Mouse (Mus musculus): ENCODE measurements around the gene Nrxn3.

Nrxn3 gene

GRCm38 (mm10) chr12:88944967-88945366 is 222.3 kb downstream of the Nrxn3 start:
- no peak for DNase-seq

DNA sequence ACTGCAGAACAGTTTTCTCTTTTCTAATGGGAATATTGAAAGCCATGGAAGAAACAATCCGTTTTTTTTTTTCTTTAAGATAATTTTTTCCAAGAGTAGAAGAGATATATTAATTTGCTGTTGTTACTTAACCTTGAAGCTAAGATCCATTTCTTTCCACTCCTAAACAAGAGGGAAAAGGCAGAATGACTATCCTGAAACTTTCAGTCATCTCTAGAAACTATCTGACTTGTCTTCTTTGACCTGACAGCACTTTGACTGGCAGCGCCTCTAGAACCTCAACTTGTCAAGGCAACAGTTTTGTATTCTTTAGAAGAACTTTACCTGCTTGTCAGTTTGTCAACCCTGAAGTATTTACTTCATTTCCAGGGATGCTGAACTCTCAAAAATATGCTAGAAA is 227.2 kb downstream of the Nrxn3 start:
- DNase-seq = no peak

GRCm38 (mm10) chr12:88952937-88953600 is 230.4 kb downstream of the Nrxn3 start:
- DNase-seq = no peak

DNA sequence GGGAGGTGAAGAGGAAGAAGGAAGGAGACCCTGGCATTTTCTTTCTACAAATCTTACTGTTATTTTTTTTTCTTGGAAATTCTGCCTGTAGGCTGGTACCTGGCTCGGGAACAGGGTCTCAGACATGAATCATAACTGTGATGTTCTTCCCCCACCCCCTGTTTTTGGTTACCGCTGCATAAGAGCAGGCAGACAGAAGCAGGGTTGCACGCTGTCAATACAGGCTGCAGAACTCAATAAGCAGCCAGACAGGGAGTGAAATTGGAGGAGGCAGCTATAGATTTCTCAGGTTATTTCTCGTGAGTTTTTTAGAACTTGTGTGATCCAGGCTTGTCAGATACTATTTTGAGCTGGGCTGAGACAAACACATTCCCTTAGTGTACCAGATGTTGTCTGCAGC is 231.1 kb downstream of the Nrxn3 start:
- no peak for DNase-seq

DNA sequence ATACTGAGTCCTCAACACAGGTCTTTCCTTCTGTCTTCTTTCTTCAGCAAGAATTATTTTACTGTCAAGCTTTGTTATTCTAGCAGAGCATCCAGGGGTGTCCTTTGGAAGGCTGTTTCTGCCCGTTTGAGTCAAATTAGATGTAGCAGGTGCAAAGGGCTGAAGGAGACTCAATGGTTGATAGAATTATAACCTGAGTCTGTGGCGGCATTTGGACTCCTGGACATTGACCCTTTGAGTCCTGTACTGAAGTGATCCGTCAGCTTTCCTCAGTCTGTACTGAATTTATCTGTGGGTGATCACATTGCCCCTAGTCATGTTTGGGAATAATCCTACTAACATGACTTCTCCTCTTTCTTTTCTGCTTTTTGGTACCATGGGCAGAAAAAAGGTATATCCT is 234.8 kb downstream of the Nrxn3 start:
- no peak for DNase-seq

DNA sequence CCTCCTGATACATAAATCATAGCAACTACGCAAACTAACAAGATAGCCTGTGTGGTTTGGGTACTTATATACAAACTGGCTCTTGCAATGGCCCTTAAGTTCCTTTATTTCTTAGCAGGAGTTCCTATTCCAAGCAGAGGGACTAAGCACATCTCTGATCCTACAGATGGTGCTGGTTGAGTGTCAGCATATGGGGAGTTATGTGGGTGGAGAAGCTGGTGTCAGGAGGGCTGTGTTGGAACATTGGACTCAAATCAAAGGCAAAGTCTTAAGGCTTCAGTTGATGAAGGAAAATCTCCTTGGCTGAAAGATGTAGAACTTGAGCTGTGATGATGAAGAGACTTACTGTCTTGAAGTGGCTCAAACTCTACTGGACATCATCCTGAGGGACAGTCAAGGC is 238.1 kb downstream of the Nrxn3 start:
- no peak for DNase-seq

DNA sequence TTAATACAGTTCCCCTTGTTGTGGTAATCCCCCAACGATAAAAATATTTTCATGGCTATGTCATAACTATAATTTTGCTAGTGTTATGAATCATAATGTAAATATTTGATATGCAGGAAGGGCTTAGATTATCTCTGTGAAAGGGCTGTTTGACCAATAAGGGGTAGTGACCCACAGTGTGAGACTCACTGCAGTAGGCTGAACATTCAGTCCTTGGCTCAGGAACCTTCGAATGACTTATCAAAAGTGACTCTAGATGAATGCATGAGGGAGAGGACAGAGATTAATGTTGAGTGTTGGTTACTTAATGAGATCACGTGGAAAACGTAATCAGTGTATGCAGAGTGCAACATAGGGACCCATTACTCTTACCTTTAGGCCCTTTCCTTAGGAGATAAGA is 243.7 kb downstream of the Nrxn3 start:
- DNase-seq = no peak

DNA sequence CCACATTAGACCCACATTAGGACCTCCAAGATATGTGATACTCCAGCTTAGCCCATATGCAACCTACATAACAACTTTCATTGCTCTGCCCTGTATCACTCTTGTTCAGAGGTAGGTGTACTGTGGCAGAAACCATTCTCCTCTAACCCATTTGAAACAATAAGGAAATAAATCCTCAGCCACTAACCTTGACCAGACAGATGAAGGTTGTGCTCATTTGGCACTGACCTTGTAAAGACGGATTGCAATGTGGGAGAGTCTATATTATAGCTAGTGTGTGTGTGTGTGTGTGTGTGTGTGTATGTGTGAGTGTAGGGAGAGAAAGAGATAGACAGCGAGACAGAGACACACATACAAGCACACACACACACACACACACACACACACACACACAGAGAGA is 253.9 kb downstream of the Nrxn3 start:
- no peak for DNase-seq

- no peak for DNase-seq
Measured at GRCm38 (mm10) chr12:88983688-88984330, 261.1 kb downstream of the Nrxn3 start.

DNA sequence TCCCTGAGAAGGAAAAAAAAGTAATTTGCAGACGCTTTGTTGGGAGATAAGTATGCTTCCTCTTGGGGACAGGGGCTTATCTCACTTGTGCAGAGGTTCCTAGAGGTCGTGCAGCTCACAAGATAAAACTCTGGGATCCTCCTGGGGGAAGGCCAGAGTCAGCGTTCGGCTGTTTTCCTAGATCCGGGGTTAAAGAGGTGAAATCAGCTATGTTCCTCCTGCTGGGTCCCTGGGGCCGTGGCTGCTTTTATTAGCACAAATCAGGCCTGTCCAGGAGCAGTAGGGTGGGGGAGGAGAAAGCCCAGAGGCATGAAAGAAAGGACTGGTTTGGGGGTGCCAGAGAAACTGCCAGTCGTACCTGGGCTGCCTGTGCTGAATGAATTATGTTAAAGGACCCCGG is 261.7 kb downstream of the Nrxn3 start:
- no peak for DNase-seq

GRCm38 (mm10) chr12:88984804-88985203 is 262.1 kb downstream of the Nrxn3 start:
- DNase-seq = no peak

DNA sequence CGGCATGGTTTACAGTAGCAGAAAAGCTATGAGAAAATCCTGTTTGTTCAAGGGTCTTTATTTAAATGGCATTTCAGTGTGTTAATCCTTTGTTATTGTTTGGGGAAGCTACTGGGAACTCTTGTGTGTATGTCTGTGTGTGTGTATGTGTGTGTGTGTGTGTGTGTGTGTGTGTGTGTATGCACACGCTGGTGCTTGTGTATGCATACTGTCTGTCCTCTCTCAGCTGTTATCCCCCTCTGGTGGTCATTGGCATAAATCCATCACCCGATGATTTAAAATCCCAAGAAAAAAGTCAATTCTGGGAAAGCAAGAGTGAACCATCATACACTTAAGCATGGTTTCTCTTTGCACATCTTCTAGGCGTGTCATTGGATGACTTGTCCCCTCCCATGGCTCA is 264.4 kb downstream of the Nrxn3 start:
- DNase-seq = no peak

GRCm38 (mm10) chr12:88990753-88991152 is 268.1 kb downstream of the Nrxn3 start:
- DNase-seq = no peak

DNA sequence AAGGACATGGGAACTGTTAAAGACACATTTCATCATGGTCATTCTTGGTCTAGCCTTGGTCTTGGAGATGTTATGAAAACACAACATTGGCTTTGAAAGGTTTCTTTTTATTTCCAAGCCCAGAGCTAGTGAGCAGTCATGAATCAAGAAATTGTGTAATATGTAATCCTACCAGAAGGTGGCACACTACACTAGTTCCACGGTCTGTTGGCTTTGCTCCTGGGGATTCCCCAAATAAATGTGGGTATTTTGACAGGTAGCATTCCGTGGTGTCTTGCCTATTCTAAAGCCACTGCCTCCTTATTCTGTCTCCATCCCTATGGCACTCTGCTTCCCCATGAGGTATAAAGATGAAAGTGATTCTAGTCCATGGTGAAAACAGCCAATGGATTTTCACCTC is 269.5 kb downstream of the Nrxn3 start:
- DNase-seq = peak; percentile 32

GRCm38 (mm10) chr12:88993788-88994187 is 271.1 kb downstream of the Nrxn3 start:
- DNase-seq = no peak

DNA sequence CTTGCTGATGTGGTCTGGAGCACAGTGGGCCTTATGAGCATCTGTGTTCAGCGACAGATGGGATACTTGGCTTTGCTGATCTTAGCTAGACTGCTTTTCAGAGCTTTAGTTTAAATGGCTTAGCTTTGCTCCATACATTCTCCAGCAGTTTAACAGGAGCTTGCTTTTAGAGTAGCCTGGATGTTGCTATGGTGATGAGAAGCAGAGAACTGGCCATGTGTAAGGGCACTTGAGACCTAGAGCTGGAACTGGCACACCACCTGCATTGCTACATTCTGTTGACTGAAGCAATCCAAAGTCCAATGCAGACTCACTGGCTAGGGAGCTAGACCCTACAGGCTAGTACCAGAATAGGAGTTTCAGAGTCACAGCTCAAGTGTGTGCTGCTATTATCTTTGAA is 293.8 kb downstream of the Nrxn3 start:
- no peak for DNase-seq

- no peak for DNase-seq
Measured at GRCm38 (mm10) chr12:89025180-89025579, 302.5 kb downstream of the Nrxn3 start.

- DNase-seq = no peak
Measured at GRCm38 (mm10) chr12:89035984-89036618, 313.4 kb downstream of the Nrxn3 start.

DNA sequence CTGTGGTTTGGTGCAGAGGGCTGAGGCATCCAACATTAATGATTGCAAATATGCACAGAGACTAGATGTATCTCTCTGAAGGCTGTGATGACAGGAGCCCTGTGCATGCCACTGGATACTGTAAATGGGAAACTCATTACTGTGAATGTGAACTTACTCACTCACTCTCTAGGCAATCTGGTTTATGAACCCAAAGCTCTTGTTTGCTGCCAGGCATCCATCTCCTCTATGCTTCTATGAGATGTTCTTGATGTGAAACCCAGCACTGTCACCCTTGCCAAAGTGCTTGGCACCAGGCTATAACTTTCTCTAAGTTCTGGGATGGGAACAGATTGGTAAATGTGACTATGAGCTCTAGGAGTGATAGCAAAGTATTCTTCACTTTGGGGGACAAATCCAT is 317.5 kb downstream of the Nrxn3 start:
- no peak for DNase-seq

DNA sequence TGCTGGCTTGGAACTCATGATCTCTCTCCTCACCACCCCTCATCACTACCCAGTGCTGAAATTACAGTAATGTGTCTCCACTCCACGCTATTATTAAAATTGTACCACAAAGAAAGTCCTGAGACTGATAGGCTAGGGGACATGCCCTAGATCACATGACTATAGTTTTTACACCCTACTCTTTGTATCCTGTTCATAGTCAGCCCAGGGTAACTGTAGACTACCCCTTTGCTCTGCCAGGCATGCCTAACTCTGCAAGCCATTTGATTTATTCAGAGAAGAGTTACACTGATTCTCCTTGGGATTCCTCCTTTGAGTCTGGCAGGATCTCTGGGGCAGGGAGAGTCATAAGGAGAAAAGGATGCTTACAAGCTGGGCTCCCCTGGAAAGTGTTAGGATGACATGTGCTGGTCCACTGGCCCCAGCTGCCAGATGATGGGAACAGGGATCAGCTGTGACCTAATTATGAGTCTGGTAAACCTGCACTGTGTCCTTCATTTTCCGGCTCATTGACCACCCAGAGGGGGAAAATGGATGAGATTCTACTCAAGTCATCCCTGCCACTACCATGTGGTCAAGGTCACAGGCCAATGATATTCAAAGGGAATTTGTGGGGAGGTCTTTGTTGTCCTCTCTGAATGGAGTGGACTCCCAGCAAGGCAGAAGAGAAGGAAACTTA is 318.9 kb downstream of the Nrxn3 start:
- DNase-seq = peak; percentile 1

GRCm38 (mm10) chr12:89049279-89049678 is 326.6 kb downstream of the Nrxn3 start:
- DNase-seq = peak; percentile 1

- DNase-seq = no peak
Measured at GRCm38 (mm10) chr12:89049686-89050085, 327.0 kb downstream of the Nrxn3 start.

GRCm38 (mm10) chr12:89072436-89072835 is 349.8 kb downstream of the Nrxn3 start:
- DNase-seq = no peak
